Mouse (Mus musculus) intestine, embryonic 15.5 days (tissue): ENCODE data around the gene Cacna1c. TPM values are rescaled to one million over a fixed set of nuclear protein-coding genes. Genes with fewer than 3 reads are reported as not detected.

Experiments used
- ATAC-seq: fragments of 200-750 bp; cut with Nextera tagmentation; 2 replicates; pipeline ENCODE4 v1.8.0; 2017; ENCODE audit warnings: moderate TSS enrichment, moderate library complexity
- H3K27ac ChIP-seq: fragments of 300-500 bp; sonication (generic); 2 replicates; pipeline ENCODE4 v1.5.1; 2015; ENCODE audit warnings: mild to moderate bottlenecking, inconsistent platforms
- H3K27me3 ChIP-seq: fragments of 300-500 bp; sonication (generic); replicated peaks from 2 replicates; pipeline ENCODE4 v1.6.1; 2015; ENCODE audit warnings: inconsistent platforms
- H3K36me3 ChIP-seq: fragments of 300-500 bp; sonication (generic); 2 replicates; pipeline ENCODE4 v1.6.1; 2015; ENCODE audit warnings: inconsistent platforms
- H3K4me1 ChIP-seq: fragments of 300-500 bp; sonication (generic); replicated peaks from 2 replicates; pipeline ENCODE4 v1.6.1; 2015; ENCODE audit warnings: inconsistent platforms
- H3K4me2 ChIP-seq: fragments of 300-500 bp; sonication (generic); replicated peaks from 2 replicates; pipeline ENCODE4 v1.6.1; 2015; ENCODE audit warnings: mild to moderate bottlenecking, inconsistent platforms
- H3K4me3 ChIP-seq: fragments of 300-500 bp; sonication (generic); replicated peaks from 2 replicates; pipeline ENCODE4 v1.5.1; 2015; ENCODE audit warnings: inconsistent platforms
- H3K9ac ChIP-seq: fragments of 300-500 bp; sonication (generic); 2 replicates; pipeline ENCODE4 v1.6.1; 2015; ENCODE audit warnings: inconsistent platforms
- H3K9me3 ChIP-seq: fragments of 300-500 bp; sonication (generic); 2 replicates; pipeline ENCODE4 v1.6.1; 2016; ENCODE audit warnings: inconsistent platforms
- WGBS: fragments of 180-500 bp; shearing (Covaris S2); methylation state at CpG from one replicate; pipeline ENCODE4 v1.1.7; 2015; 5-methylcytosine and 5-hydroxymethylcytosine counted together
- polyA plus RNA-seq: library from polyadenylated mRNA; unstranded; fragments of >200 nt; fragmentation: Nextera tagmentation; extraction: Ambion mirVana; gene quantifications from 2 replicates; pipeline ENCODE4 v1.2.1, GENCODE M21; 2015

Cacna1c gene
- polyA plus RNA-seq, 1 experiment from 2014 or later = 3.0 TPM

DNA sequence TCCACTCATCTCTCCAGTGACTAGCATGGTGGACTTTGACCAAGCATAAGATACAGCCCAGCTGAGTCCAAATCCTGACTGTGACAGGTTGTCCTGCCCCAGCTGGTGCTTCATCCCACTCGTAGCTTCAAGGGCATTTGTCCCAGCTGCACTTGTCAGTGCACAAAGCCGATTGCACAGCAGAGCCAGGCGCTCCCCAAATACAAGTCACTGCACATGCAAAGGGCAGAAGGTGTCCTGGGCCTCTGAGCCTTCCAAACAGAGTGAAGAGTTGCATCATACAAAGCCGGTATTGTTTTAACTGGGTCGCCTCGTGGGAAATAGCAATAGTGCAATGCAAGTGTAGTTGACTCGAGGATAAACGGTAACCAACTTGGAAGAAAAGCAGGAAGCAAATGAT lies 113.6 kb downstream of the Cacna1c start:
- H3K9me3 ChIP-seq = no peaks in the 10 kb centered on the region
- no peak for ATAC-seq
- H3K36me3 ChIP-seq = no peaks in the 10 kb centered on the region
- 76% methylated on average over 8 of the region's 8 CpGs for WGBS
- H3K27me3 ChIP-seq = no peaks in the 10 kb centered on the region
- no peaks in the 10 kb centered on the region for H3K4me1 ChIP-seq
- H3K9ac ChIP-seq = no peak overlapping the region
- H3K4me2 ChIP-seq = no peak overlapping the region
- no peak overlapping the region for H3K27ac ChIP-seq
- no peak overlapping the region for H3K4me3 ChIP-seq

DNA sequence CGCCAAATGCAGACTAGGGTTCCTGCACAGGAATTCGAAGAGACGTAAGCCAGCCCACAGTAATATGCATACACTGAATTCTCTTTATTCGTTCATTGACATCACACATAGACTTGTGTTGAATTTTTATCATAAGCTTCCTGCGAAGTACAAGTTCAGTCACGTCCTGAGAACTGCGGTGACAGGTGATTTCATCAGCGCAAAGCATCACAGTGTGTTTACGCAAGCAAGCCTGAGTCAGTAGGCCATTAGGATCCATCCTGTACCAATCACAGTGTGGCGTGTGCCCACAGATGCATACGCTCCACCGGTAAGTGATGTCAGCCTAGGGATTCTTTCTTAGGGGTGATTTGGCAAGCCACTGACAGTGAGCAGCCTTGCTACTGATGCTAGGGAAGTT lies 114.6 kb downstream of the Cacna1c start:
- Histone ChIP-seq H3K36me3 (no peaks in the 10 kb centered on the region), H3K4me2 (no peak overlapping the region), H3K27ac (no peak overlapping the region), H3K9me3 (no peaks in the 10 kb centered on the region), H3K4me1 (no peaks in the 10 kb centered on the region), H3K9ac (no peak overlapping the region), H3K4me3 (no peak overlapping the region), H3K27me3 (no peaks in the 10 kb centered on the region)
- no peak for ATAC-seq
- WGBS = 92% methylated on average over 12 of the region's 12 CpGs

DNA sequence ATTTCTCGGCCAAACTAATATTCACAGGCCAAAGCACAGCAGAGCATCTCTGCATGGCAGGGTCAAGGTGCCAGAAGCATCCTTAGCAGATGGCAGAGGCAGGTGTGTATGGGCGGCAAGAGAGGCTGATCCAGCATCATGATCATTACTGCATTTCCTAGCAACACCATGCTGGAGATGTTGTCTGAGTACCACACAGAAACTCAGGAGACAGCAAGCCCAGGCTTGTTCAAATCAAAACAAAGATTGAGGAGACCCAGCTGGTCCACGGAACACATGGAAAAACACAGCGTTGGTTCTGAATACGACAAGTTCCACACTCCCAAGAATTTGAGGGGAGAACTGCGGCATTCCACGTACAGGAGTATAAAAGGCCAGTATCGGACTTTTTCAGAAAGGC lies 116.6 kb downstream of the Cacna1c start:
- no peaks in the 10 kb centered on the region for H3K4me1 ChIP-seq
- no peaks in the 10 kb centered on the region for H3K36me3 ChIP-seq
- no peak for ATAC-seq
- no peak overlapping the region for H3K27ac ChIP-seq
- no peaks in the 10 kb centered on the region for H3K9me3 ChIP-seq
- no peaks in the 10 kb centered on the region for H3K27me3 ChIP-seq
- H3K4me3 ChIP-seq = no peak overlapping the region
- WGBS = 63% methylated on average over 8 of the region's 8 CpGs
- H3K4me2 ChIP-seq = no peak overlapping the region
- no peak overlapping the region for H3K9ac ChIP-seq

DNA sequence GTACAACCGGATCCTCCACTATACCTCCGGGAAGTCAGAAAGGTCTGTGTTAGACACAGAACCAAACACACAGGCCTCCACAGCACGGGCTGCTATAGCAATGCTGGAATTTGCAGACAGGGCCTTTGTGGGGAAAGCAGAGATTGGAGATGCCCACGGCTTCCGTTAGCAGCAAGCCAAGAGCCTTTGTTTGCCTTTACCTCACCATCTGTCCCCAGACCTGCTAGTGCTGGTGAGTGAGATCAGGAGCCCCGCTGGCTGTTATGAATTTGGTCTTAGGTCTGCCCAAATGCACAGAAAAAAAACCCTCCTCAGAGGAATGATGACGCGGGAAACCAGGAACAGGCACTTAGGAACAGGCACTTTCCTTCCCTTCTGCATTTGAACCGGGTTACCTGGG lies 117.3 kb downstream of the Cacna1c start:
- Histone ChIP-seq H3K27me3 (no peaks in the 10 kb centered on the region), H3K36me3 (no peaks in the 10 kb centered on the region), H3K4me3 (no peak overlapping the region), H3K4me1 (no peaks in the 10 kb centered on the region), H3K9me3 (no peaks in the 10 kb centered on the region), H3K4me2 (no peak overlapping the region), H3K27ac (no peak overlapping the region), H3K9ac (no peak overlapping the region)
- ATAC-seq = no peak
- WGBS = 61% methylated on average over 9 of the region's 9 CpGs

DNA sequence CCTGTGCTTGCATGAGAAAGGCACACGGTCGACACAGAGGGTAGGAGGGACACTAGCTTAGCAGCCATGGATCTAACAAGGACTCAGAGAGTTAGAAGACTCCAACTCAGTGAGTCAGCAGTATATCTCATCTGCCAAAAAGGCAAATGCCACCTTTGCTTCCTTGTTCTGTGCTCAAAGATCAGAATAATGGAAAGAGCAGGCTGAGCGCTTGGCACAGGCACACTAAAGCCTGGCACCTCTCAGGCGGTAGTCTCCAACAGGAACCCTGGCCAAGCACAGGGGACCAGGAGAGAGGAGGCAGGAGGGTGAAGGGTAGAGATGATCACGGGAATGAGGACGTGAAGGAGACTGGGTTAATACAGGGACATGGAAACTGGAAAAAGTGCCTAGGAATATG lies 119.0 kb downstream of the Cacna1c start:
- Histone ChIP-seq H3K27me3 (no peaks in the 10 kb centered on the region), H3K36me3 (no peaks in the 10 kb centered on the region), H3K9ac (no peak overlapping the region), H3K4me2 (no peak overlapping the region), H3K4me3 (no peak overlapping the region), H3K4me1 (no peaks in the 10 kb centered on the region), H3K27ac (no peak overlapping the region), H3K9me3 (no peaks in the 10 kb centered on the region)
- WGBS = 90% methylated on average over 6 of the region's 6 CpGs
- ATAC-seq = no peak

- H3K4me2 ChIP-seq = no peak overlapping the region
- 89% methylated on average over 14 of the region's 14 CpGs for WGBS
- no peak for ATAC-seq
- no peak overlapping the region for H3K27ac ChIP-seq
- no peak overlapping the region for H3K4me3 ChIP-seq
- no peaks in the 10 kb centered on the region for H3K9me3 ChIP-seq
- no peak overlapping the region for H3K9ac ChIP-seq
- no peaks in the 10 kb centered on the region for H3K36me3 ChIP-seq
- no peaks in the 10 kb centered on the region for H3K27me3 ChIP-seq
- H3K4me1 ChIP-seq = no peaks in the 10 kb centered on the region
Measured at GRCm38 (mm10) chr6:119073419-119074071, 122.7 kb downstream of the Cacna1c start.

- 60% methylated on average over 7 of the region's 7 CpGs for WGBS
- ATAC-seq = no peak
Measured at GRCm38 (mm10) chr6:119072772-119073171, 123.4 kb downstream of the Cacna1c start.

DNA sequence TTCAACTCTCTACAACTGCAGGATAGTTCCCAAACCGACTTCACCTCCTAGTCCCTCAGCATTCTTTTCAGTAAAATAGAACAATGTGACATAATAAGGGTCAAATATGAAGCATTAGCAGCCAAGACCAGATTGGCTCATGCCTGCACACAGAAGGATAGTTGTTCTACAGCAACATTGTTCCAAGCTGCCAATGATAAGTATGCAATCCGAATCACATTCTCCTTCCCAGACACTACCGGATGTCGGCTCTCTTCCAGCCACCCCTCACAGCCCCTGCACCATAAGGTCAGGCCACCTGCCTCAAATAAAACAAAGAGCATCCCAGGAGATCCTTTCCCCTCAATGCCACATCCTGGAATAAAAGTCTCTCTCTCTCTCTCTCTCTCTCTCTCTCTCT lies 125.4 kb downstream of the Cacna1c start:
- H3K4me2 ChIP-seq = no peak overlapping the region
- H3K4me3 ChIP-seq = no peak overlapping the region
- H3K27me3 ChIP-seq = no peaks in the 10 kb centered on the region
- H3K4me1 ChIP-seq = no peaks in the 10 kb centered on the region
- no peaks in the 10 kb centered on the region for H3K36me3 ChIP-seq
- no peak overlapping the region for H3K27ac ChIP-seq
- 79% methylated on average over 4 of the region's 4 CpGs for WGBS
- no peak overlapping the region for H3K9ac ChIP-seq
- H3K9me3 ChIP-seq = no peaks in the 10 kb centered on the region
- ATAC-seq = no peak

More at GRCm38 (mm10) chr6:119072772-119073171, 123.4 kb downstream of the Cacna1c start:
- H3K9me3 ChIP-seq = no peaks in the 10 kb centered on the region
- H3K27me3 ChIP-seq = no peaks in the 10 kb centered on the region
- no peak overlapping the region for H3K4me2 ChIP-seq
- H3K27ac ChIP-seq = no peak overlapping the region
- no peak overlapping the region for H3K4me3 ChIP-seq
- H3K4me1 ChIP-seq = no peaks in the 10 kb centered on the region
- H3K9ac ChIP-seq = no peak overlapping the region
- no peaks in the 10 kb centered on the region for H3K36me3 ChIP-seq

GRCm38 (mm10) chr6:119070351-119070750 lies 125.9 kb downstream of the Cacna1c start:
- Histone ChIP-seq H3K36me3 (no peaks in the 10 kb centered on the region), H3K4me2 (no peak overlapping the region), H3K9me3 (no peaks in the 10 kb centered on the region), H3K9ac (no peak overlapping the region), H3K27ac (no peak overlapping the region), H3K4me1 (no peaks in the 10 kb centered on the region), H3K4me3 (no peak overlapping the region), H3K27me3 (no peaks in the 10 kb centered on the region)
- WGBS = 84% methylated on average over 3 of the region's 3 CpGs
- ATAC-seq = no peak

GRCm38 (mm10) chr6:119069145-119069544 lies 127.1 kb downstream of the Cacna1c start:
- no peaks in the 10 kb centered on the region for H3K36me3 ChIP-seq
- no peak overlapping the region for H3K4me3 ChIP-seq
- no peak overlapping the region for H3K9ac ChIP-seq
- no peaks in the 10 kb centered on the region for H3K27me3 ChIP-seq
- WGBS = 73% methylated on average over 5 of the region's 5 CpGs
- H3K9me3 ChIP-seq = no peaks in the 10 kb centered on the region
- H3K4me1 ChIP-seq = no peaks in the 10 kb centered on the region
- H3K4me2 ChIP-seq = no peak overlapping the region
- no peak overlapping the region for H3K27ac ChIP-seq
- ATAC-seq = no peak

DNA sequence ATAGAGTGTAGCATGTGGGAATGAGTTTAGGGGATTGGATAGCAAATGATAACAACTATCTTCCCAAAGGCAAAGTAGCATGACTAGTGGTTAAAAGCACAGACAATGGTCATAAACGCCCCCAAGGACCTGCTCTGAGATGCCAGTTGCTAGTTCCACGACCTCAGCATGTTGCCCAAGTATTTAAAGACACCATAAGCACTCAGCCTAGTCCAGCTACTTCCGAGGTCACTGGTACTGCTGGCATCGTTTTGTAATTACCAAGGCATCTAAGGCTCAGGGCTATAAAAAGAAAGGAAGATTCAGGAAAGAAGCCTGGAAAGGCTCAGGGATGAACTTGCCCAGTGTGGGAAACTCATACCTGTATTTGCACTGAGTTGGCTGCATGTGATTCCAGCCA lies 127.6 kb downstream of the Cacna1c start:
- ATAC-seq = no peak
- Histone ChIP-seq H3K4me2 (no peak overlapping the region), H3K27ac (no peak overlapping the region), H3K4me1 (no peaks in the 10 kb centered on the region), H3K27me3 (no peaks in the 10 kb centered on the region), H3K9me3 (no peaks in the 10 kb centered on the region), H3K4me3 (no peak overlapping the region), H3K36me3 (no peaks in the 10 kb centered on the region), H3K9ac (no peak overlapping the region)
- 71% methylated on average over 4 of the region's 4 CpGs for WGBS

DNA sequence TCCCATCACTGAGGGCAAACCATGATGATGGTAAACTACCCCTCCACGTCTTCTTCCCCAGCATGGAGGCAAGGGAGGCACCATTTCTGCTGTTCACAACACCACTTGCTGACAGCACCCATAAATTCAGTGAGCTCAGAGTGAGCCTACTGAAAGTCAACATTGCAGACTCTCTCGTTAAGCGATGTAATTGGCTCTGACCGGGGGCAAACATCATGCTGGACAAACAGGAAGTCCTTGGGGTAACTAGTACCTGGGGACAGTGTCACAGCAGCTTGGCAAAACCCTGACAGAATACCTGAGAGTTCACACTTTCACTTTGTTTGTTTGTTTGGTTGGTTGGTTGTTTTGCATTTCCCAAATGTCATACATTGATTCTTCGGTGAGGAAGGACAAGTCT lies 131.3 kb downstream of the Cacna1c start:
- Histone ChIP-seq H3K9me3 (no peaks in the 10 kb centered on the region), H3K4me1 (no peaks in the 10 kb centered on the region), H3K4me2 (no peak overlapping the region), H3K36me3 (no peaks in the 10 kb centered on the region), H3K9ac (no peak overlapping the region), H3K27me3 (no peaks in the 10 kb centered on the region), H3K4me3 (no peak overlapping the region), H3K27ac (no peak overlapping the region)
- WGBS = 65% methylated on average over 5 of the region's 5 CpGs
- ATAC-seq = no peak

DNA sequence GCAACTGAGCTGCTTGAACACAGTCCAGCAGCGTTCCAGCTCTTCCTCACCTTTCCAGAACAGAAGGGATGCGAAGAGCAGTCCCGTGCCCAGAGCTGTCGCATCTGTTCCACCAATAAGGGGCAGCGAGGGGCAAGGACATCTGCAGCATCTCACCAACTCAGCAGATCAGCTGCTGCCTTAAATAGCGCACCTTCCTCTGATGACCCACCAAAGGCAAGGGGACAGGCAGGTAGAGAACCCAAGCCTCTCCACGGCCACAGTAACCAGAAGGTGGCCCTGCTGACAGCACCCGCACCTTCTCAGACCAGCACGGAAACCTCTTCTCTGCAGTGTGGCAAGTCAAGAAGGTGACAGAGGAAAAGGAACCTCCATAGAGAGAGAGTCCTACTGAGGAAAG lies 131.8 kb downstream of the Cacna1c start:
- ATAC-seq = no peak
- Histone ChIP-seq H3K27ac (no peak overlapping the region), H3K4me2 (no peak overlapping the region), H3K27me3 (no peaks in the 10 kb centered on the region), H3K4me3 (no peak overlapping the region), H3K4me1 (no peaks in the 10 kb centered on the region), H3K9ac (no peak overlapping the region), H3K36me3 (no peaks in the 10 kb centered on the region), H3K9me3 (no peaks in the 10 kb centered on the region)
- WGBS = 89% methylated on average over 9 of the region's 9 CpGs
